Mouse (Mus musculus) E14TG2a.4 (cell line): ENCODE data around the gene Adamts6.

Experiments used
- CTCF ChIP-seq: conservative IDR thresholded peaks from 2 replicates; pipeline ENCODE4 v1.5.1; 2014; ENCODE audit warnings: low read length
- NANOG ChIP-seq: IDR thresholded peaks from 2 replicates; pipeline ENCODE4 v1.6.1; 2014; ENCODE audit warnings: borderline replicate concordance, low read length, mixed read lengths
- POU5F1 ChIP-seq: IDR thresholded peaks from 2 replicates; pipeline ENCODE4 v1.6.1; 2014; ENCODE audit warnings: low read length, borderline replicate concordance

GRCm38 (mm10) chr13:104529238-104529637 is 241.6 kb downstream of the Adamts6 start:
- TF ChIP-seq CTCF (no peak), NANOG (no peak), POU5F1 (no peak)
